Mouse (Mus musculus) olfactory bulb, adult 2 months (tissue): ENCODE results near the gene Stra6. TPM values are rescaled to one million over a fixed set of nuclear protein-coding genes. Genes with fewer than 3 reads are reported as not detected.

Experiments used
- H3K27ac ChIP-seq: fragments of 200-500 bp; 2 replicates; pipeline ENCODE4 v1.5.1; 2012; ENCODE audit warnings: low read depth, low read length; ENCODE audit not compliant: insufficient read depth
- H3K4me1 ChIP-seq: fragments of 200-500 bp; 2 replicates; pipeline ENCODE4 v1.6.1; 2012; ENCODE audit warnings: low read length; ENCODE audit not compliant: control insufficient read depth, insufficient read depth
- H3K4me3 ChIP-seq: fragments of 200-500 bp; 2 replicates; pipeline ENCODE4 v1.5.1; 2012; ENCODE audit warnings: mild to moderate bottlenecking, low read depth, low read length, moderate library complexity; ENCODE audit not compliant: insufficient read depth
- CTCF ChIP-seq: fragments of 200-500 bp; IDR thresholded peaks from 2 replicates; pipeline ENCODE4 v1.5.1; 2012; ENCODE audit warnings: low read depth, mild to moderate bottlenecking, low read length, moderate library complexity; ENCODE audit not compliant: insufficient read depth
- POLR2A ChIP-seq: fragments of 200-500 bp; IDR thresholded peaks from 2 replicates; pipeline ENCODE4 v1.6.1; 2012; ENCODE audit warnings: mild to moderate bottlenecking, low read depth, low read length, moderate library complexity; ENCODE audit not compliant: insufficient read depth
- WGBS: fragments of 180-500 bp; shearing (Covaris S2); methylation state at CpG from one replicate; pipeline ENCODE4 v1.1.7; 2018; 5-methylcytosine and 5-hydroxymethylcytosine counted together
- polyA plus RNA-seq: library from polyadenylated mRNA; stranded (reverse); fragments of >200 nt; gene quantifications from 2 replicates; pipeline ENCODE4 v1.2.4, GENCODE M21; 2012; ENCODE audit warnings: low replicate concordance; ENCODE audit not compliant: missing spikeins, insufficient read depth, insufficient read length

Stra6 gene
- polyA plus RNA-seq, 1 experiment = not detected

DNA sequence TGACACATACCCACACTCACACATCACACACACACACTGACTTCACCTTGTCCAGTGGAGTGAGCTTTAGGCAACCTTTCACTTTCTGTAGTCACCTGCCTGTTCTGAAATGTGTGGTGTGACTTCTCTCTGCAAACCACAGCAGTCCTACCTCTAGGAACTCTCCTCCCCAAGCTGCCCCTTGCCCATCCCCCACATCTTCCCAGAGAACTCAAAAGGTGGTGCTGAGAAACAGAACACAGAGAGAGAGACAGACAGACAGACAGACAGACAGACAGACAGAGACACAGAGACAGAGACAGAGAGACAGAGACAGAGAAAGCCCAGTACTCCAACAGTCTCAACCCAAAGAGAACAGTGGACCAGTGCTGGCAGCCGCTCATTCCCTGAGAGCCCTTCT, 132.1 kb downstream of the Stra6 start:
- TF ChIP-seq POLR2A (no peak), CTCF (no peak)
- H3K27ac ChIP-seq = no peak overlapping the region
- H3K4me1 ChIP-seq = peaks cover 37% of the 10 kb centered on the region
- WGBS = 52% methylated on average over 1 of the region's 1 CpGs
- no peak overlapping the region for H3K4me3 ChIP-seq

DNA sequence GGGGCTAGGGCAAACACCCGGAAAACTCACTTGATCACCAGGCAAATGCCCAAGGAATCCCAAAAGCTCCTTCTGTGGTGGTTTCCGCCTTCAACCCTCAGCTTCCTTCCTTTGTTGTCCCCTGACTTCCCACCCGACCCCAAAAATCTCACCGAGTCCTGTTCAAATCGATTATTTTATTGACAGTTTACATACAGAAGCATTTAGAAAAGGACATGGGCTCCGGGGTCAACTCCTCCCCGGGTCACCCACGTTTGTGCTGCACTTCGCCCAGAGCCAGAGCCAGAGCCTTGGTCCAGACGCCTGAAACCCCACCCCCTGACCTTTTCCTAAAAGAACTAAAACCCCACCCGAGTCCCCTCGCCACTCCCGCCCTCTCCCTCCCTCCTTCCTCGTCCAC, 132.6 kb downstream of the Stra6 start:
- no peak overlapping the region for H3K27ac ChIP-seq
- 36% methylated on average over 14 of the region's 14 CpGs for WGBS
- no peak overlapping the region for H3K4me3 ChIP-seq
- peaks cover 39% of the 10 kb centered on the region for H3K4me1 ChIP-seq
- no peak for TF ChIP-seq POLR2A
- TF ChIP-seq CTCF = no peak

DNA sequence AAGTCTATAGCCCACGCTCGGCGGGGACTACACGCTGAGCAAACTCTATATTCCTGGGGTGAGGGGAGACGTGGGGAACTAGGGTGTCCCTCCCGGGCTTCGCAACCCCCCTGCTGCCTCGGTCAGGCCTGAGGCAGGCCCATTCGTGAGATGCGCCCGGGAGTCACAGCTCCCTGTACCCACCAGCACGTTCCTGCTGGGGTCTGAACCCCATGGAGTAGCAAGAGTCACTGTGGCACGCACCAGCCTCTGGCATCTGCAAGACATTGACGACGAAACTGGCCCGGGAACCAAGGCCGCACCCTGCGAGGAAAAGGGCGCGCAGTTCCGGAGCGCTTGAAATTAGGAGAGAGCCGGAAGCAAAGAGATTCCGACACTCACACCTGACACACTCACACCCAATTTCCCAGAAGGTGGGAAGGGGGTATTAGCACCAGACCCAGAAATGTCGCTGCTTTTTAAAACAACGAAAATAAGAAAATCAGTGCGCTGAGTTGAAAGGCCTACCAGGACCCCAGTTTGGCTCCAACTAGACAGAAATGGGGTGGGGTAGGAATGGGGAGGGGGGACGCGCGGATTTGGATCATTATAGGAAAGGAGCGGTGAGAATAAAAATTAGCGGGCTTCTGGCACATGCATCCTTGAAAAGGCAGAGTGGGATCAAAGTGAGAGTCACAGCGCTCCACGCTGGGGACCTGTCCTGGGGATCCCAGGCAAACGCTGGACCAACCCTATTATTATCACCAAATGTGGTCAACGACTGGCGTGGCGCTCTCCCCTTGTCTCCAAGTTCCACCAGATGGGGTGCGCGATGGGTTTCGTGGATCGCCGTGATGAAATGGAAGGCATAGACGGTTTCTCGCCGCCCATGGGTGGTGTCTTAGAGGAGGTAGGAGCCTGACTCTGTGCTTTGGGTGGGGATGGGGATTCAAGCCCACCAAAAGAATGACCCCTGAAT, 133.3 kb downstream of the Stra6 start:
- Histone ChIP-seq H3K4me3 (peak overlapping the region; percentile 16; the same call in 1 of the 2 replicates), H3K27ac (no peak overlapping the region), H3K4me1 (peaks cover 46% of the 10 kb centered on the region)
- WGBS = 45% methylated on average over 46 of the region's 46 CpGs
- TF ChIP-seq CTCF = no peak
- no peak for TF ChIP-seq POLR2A

DNA sequence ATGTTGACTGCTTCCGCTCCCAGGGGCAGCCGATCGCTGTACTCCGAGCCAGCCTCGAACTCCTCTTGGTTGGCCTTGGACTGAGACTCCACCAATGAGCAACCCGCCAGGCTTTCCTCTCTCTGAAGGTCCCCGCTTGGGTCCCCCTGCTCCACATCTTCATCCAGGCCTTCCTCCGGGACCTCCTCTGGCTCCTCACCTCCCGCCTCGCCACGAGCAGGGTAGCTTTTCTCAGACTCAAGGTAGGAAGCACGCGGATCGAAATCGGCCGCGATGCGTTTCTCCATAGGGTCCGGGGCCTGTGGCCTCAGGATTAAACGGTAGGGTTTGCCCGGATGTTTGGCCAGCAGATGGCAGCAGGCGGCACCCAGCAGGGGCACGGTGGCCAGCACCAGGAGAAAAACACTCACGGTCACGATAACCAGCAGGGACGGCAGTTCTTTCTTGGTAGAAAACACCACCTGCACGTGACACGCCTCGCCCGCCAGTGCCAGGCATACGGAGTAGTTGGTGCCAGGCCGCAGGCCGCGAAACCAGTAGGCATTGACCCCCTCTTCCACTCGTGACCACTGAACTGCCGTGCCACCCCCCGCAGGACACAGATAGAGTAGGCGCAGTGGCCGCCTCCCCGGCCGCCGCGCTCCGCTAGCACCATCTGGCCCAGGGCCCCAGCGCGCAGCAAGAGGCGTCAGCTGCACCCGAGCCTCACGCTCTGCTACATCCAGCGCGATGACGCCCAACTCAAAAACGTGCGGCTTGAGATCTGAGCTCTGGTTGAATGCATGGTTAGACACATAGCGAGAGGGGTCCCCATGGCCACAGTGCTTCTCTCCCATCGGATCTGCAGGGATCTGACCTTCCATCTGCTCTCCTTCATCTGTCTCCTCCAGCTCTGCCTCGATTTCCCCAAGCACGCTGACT, 134.5 kb downstream of the Stra6 start:
- peak overlapping the region; percentile 9; the same call in 1 of the 2 replicates for H3K27ac ChIP-seq
- 13% methylated on average over 58 of the region's 58 CpGs for WGBS
- peak overlapping the region; percentile 25 for H3K4me3 ChIP-seq
- H3K4me1 ChIP-seq = peaks cover 54% of the 10 kb centered on the region
- TF ChIP-seq CTCF (peak; percentile 49; the same call in 1 of the 2 replicates), POLR2A (no peak)

DNA sequence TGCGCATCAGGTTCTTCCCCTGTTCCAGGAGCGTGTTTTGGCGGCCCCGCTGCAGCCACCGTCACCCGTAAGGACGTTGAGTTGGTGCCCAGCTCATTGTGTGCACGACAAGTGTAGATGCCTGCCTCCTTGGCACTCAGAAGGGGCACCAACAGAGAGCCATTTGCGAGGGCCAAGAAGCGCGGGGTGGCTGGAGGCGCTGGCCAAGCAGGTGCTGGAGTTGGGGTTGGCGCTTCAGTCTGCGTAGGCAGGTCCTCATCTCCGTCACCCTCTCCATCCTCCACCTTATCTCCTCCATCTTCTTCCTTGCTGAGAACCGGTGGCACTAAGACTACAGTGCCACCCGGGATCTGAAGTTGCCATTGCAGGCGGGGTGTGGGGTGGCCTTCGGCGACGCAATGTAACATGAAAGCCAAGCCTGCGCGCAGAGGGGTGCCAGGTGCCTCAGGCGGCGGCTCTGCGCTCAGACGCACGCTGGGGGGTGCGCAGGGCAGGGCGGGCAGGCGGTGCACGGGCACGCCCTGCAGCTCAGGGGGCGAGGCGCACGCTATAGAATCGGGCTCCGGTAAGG, 135.3 kb downstream of the Stra6 start:
- H3K27ac ChIP-seq = peak overlapping the region; percentile 9; the same call in 1 of the 2 replicates
- H3K4me1 ChIP-seq = peaks cover 58% of the 10 kb centered on the region
- TF ChIP-seq POLR2A = no peak
- no peak for TF ChIP-seq CTCF
- peak overlapping the region; percentile 25 for H3K4me3 ChIP-seq
- 17% methylated on average over 38 of the region's 38 CpGs for WGBS

DNA sequence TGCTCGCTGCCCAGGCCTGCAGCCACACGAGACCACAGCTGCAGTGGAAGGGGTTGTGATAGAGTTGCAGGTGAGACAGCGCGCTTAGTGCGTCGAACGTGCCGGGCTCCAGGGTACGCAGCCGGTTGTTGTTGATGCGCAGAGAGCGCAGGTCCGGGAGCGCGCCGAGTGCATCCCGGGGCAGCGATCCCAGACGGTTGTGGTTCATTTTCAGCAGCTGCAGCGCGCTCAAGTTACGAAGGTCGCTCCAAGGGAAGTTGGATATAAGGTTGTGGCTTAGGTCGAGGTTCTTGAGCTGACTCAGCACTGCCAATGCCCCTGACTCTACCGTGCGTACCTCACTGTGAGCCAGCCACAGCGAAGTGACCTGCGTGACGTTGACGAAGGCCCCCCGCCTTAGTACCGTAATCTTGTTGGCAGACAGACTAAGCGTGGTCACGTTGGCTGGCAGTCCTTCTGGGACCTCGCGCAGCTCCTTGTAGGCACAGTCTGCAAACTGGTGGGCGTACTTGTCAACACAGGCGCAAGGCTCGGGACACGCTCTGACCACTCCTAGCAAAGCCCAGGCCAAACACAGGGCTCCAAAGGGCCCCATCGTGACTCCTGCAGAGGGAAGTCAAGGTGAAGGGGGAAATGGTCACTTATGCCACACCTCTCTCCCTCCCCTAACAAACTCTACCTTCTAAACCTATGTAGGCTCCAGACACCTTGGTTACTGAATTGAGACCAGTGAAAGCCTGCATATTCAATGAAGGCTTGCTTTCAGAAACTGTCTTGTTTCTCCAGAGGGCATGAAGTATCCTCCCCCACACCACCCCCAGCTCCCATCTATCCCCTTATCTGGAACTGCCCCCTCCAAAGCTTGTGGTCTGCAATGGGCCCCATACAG, 136.0 kb downstream of the Stra6 start:
- 26% methylated on average over 41 of the region's 41 CpGs for WGBS
- Histone ChIP-seq H3K4me3 (peak overlapping the region; percentile 25), H3K4me1 (peaks cover 61% of the 10 kb centered on the region), H3K27ac (no peak overlapping the region)
- TF ChIP-seq CTCF (no peak), POLR2A (no peak)

DNA sequence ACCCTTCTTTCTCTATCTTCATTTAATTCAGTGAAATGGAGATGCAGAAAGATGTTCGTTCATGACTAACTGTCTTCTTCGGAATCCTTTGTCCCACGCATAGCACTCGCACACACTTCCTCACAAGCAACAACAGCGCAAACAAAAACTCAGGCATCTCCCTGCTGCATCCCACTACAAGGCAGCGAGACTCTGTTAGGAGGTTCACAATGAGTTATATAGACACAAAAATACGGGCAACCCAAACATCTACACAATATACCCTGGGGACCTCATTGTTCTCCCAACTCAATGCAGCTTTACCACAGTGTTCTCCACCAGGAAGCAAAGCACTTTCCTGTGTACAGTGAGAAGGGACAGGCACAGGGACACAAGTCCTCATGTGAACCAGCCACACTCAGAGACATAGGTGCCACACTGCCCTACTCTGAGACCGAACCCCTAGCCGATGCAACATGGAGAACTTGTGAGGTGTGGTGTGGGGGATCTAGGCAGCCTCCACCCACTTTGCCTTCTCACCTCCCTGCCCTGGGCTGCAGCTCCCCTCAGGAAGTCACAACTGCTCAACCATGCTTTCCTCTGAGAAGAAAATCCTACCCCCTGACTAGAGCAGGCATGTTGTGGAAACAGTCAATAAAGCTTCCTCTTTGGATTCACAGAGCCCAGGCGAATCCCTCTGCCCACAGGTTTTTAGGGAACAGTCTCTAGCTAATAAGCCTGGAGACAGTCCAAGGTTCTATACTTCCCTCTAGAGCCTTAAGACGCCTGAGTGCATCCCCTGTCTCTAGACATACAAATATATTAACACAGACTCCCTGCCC, 136.9 kb downstream of the Stra6 start:
- H3K4me3 ChIP-seq = peak overlapping the region; percentile 31
- H3K4me1 ChIP-seq = peaks cover 61% of the 10 kb centered on the region
- WGBS = 35% methylated on average over 11 of the region's 11 CpGs
- no peak for TF ChIP-seq POLR2A
- no peak overlapping the region for H3K27ac ChIP-seq
